Mouse (Mus musculus) MEL-GATA-1-ER (cell line): ENCODE measurements around the gene Trim38.

ENCODE experiments used
- DNase-seq: peaks from one replicate; pipeline ENCODE4 v3.0.0-alpha.2; 2012; ENCODE audit warnings: low read depth; ENCODE audit errors: extremely low read depth

The Trim38 gene

DNA sequence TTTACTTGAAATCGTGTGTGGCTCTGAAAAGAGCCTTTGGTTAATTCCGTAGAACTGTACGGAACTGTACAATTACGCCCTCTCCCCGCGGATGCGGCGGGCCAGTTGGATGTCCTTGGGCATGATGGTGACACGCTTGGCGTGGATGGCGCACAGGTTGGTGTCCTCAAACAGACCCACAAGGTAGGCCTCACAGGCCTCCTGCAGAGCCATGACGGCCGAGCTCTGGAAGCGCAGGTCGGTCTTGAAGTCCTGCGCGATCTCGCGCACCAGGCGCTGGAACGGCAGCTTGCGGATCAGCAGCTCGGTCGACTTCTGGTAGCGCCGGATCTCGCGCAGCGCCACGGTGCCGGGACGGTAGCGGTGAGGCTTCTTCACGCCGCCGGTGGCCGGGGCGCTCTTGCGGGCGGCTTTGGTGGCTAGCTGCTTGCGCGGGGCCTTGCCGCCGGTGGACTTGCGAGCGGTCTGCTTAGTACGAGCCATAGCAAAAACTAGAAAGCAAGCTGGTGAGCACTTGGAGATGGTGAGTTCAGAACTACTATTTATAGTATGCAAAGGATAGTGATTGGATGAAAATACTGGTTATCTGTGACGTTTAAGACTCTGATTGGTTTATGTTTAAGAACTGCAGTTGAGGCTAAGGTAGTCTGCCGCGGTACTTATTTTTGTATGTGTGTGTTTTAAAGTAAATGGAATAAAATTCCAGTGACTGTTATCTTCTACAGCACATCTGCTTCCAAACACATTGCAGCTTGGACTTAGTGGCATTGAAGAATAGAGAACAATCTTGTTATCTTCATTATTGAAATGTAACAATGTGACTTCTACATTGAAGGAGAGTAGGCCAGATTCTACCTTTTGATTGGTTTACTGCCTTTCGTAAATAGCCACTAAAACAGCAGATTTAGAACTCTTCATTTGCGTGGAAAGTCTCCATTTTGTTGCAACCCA, 7.6 kb upstream of the Trim38 start, which contains the start of gene Hist1h3a:
Gene Hist1h3a, minus strand, starts transcription at position 516 of the 951 bp plus-strand sequence.
- DNase-seq, result peak; percentile 97

DNA sequence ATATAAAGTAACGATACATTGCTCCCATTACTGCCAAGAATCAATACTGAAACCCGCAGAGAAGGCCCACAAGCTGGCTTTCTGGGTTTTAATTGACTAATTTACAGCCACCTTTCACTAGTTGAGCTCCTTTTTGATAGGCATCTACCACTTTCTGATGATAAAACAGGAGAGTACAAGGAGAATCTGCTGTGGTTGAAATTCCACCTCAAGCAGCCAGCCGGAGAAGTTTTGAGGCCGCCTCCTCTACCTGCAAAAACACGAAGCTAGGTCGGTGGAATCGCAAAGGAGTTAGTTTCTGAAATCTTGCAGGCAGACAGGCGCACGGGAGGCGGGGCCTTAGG, 6.5 kb upstream of the Trim38 start:
- no peak for DNase-seq

DNA sequence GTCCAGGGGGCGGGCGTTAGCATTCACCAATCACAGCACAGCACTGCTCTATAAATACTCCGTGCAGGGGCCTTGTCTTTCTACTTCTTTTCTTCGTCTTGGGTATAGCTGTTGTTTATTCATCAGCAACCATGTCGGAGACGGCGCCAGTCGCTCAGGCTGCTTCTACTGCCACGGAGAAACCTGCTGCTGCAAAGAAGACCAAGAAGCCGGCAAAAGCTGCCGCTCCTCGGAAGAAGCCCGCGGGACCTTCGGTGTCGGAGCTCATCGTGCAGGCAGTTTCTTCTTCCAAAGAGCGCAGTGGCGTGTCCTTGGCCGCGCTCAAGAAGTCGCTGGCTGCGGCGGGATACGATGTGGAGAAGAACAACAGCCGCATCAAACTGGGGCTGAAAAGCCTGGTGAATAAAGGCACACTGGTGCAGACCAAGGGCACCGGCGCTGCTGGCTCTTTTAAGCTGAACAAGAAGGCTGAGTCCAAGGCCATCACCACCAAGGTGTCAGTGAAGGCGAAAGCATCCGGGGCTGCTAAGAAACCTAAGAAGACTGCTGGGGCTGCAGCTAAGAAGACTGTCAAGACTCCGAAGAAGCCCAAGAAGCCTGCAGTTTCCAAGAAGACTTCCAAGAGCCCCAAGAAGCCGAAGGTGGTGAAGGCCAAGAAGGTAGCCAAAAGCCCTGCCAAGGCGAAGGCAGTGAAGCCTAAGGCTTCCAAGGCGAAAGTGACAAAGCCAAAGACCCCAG, 6.0 kb upstream of the Trim38 start, which contains the start of gene Hist1h1a:
Gene Hist1h1a, plus strand, starts transcription at position 81 of the 738 bp plus-strand sequence.
- DNase-seq, result peak; percentile 87

DNA sequence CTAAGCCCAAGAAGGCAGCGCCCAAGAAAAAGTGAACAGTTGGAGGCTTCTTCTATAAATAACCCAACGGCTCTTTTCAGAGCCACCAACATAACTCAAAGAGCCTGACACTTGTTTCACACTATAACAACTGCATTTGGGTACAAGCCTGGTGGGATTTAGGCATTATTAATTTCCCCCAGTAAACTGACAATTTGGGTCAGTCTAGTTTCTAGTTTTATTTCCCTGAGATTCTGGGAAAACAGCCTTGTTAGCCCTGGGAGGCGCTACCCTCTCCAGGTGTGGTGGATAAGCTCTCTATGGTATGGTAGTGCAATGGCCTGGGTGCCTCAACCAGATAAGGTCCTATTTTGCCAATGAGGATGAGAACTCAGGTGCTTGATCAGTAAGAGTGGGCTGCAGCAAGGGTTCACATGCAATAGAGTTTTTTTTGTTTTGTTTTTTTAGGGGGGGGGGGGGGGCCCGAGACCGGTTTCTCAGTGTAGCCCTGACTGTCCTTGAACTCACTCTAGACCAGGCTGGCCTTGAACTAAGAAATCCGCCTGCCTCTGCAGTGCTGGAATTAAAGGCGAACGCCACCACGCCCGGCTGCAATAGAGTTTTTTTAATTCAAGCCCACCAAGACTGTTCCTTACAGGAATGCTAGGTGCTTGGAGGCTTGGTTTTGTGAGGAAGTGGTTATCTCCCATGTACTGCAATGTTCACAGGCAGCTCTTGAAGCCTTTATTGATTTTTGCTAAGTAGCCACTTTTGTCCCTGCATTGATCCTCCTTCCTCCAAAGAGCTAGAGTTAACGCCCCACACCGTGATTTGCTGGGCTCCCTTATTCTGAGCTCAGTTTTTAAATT, 5.2 kb upstream of the Trim38 start:
- DNase-seq, result no peak

- peak; percentile 80 for DNase-seq
Observed at GRCm38 (mm10) chr13:23765172-23765513, 4.6 kb upstream of the Trim38 start.

DNA sequence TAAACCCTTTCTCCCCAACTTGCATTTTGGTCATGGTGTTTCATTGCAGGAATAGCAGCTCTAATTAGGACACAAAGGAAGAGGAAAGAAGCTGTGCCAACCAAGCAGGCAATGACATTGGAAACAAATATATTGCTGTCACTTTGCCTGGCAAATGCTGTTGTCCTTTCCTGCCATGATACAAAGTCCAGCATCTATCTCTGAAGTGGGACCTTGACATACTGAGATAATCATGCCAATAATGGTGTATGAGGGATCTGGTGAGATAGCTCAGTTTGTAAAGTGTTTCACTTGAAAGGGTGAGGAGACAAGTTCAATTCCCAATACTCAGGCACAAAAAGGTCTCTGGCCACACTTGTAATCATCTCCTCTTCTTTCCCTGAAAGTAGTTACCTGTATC, 2.9 kb upstream of the Trim38 start:
- no peak for DNase-seq

DNA sequence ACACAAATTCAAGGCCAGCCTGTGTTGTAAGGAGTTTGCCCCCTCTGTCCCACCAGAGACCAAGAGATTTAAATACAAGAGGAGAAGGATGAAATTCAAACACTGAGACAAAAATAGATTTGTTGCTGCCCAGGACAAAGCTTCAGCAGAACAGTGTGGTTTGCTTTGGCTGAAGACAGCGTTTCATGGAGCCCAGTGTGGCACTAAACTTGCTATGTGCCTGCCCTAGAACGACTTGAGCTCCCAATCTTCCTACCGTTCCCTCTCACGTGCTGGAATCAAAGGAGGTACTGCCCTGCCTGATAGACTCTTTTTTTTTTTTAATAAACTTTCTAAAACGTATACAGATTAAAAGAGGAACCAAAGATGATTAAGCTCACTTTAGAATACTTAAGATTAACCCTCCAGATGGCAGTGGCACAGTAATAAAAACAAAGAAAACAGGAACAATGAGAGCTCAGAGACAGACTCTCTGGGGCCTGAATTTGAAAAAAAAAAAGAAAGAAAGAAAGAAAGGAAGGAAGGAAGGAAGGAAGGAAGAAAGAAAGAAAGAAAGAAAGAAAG, 797 bp upstream of the Trim38 start:
- DNase-seq, result peak; percentile 74

DNA sequence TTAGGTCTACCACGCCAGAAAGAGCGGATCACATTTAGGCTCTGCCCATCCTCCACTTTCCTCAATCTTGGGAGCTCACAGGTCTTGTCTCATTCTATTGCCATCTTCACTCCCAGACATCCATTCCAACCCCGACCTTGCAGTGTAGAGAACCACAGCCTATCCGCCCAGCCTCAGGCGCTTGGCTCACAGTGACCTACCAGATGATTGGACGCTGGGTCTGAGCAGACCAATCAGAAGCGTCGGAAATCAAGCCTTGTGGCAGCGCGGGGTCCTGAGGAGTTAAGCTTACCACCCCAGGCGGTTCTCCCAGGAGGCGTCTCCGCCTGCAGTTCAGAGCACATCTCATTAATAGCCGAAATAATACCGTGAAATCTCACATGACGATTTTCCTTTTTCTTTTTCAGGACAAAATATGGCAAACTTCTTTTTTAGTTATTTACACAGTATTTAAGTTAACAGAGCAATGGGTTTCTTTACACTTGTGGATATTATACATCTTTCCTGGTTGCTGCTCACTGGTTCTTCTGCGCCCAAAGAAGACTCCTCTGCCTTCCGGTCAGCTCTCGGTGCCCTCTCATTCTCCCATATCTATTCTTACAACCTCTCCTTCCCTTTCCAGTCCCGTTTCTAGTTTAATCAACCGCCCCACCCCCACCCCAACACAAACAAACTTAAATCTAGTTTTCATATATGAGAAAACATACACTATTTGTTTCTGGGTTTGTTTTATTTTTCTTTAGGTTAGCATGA, 3.0 kb downstream of the Trim38 start:
- peak; percentile 68 for DNase-seq

DNA sequence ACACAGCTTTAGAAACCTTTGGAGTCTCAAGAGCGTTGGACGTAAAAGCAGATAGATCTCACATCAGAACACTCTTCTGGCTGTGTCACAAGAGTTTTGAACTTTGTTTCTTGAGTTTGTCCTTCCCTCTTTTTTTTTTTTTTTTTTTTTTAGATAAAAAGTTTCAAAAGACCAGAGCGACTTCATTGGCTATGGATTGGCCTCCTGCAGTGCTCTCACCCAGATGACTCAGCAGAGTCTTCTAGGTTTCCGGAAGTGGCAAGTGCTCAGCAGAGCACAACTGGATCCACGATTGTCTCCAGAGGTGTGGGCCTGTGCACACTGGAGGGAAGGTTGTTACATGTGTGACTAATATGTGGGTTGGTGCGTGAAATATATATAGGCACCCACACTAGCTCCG, 8.6 kb downstream of the Trim38 start:
- no peak for DNase-seq

DNA sequence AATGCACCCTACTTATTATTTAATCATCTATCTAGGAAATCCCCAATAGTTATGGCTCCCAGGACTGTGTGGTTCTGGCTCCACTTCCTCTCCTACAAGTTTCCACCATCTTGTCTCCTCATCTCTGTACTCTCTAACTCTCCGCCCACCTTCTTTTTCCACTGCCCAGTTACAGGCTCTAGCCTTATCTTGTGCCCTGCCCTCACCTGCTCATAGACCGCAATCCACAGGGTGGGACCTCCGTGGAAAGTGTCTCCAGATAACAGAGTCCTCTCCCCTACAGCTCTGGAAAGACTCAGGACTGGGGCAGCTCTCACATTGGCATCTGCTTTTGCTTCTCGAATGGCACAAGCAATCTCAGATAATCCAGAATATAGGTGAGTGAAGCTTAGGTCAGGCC, 9.3 kb downstream of the Trim38 start:
- DNase-seq, result no peak

- peak; percentile 53 for DNase-seq
Observed at GRCm38 (mm10) chr13:23792520-23792919, 22.8 kb downstream of the Trim38 start.

DNA sequence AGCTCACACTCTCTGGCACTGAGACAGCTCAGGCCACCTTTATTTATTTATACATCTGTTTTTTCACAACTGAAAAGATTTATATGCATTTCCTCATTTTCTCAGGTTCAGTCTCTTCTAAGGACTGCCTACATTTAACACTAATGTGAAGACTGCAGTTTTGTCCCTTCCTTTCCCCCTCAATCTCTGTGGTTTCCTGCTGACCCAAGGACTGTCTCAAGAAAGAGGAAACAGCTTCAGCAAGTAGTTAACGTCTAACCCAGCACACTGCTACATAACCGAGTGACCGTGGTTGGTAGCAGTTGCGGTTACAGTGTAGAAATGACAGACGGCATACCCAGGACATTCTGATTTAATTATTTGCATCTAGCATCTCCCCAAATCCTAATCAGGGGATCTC, 29.7 kb downstream of the Trim38 start:
- DNase-seq, result no peak

GRCm38 (mm10) chr13:23804532-23804931, 34.8 kb downstream of the Trim38 start:
- no peak for DNase-seq

GRCm38 (mm10) chr13:23806422-23807052, 36.8 kb downstream of the Trim38 start, which contains the start of gene Slc17a2:
Gene Slc17a2 (plus strand): TSS chr13:23806993.
- DNase-seq, result no peak

DNA sequence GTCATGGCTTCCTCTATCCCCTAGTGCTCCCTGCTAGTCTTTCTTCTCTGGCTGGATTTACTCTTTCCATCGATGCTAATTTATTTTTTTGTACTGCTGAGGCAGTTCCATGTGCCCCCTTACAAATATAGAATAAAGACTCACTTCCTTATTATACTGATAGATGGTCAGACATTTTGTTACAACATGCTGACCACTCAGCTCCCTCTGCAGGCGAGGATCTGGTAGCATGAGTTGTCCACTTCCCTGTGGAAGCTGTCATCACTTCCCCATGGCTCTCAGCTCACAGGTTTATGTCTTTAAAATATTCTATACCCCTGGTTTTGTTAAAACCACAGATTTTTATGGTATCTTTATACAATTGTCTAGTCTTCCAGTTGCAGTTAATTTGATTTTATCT, 46.4 kb downstream of the Trim38 start:
- no peak for DNase-seq

DNA sequence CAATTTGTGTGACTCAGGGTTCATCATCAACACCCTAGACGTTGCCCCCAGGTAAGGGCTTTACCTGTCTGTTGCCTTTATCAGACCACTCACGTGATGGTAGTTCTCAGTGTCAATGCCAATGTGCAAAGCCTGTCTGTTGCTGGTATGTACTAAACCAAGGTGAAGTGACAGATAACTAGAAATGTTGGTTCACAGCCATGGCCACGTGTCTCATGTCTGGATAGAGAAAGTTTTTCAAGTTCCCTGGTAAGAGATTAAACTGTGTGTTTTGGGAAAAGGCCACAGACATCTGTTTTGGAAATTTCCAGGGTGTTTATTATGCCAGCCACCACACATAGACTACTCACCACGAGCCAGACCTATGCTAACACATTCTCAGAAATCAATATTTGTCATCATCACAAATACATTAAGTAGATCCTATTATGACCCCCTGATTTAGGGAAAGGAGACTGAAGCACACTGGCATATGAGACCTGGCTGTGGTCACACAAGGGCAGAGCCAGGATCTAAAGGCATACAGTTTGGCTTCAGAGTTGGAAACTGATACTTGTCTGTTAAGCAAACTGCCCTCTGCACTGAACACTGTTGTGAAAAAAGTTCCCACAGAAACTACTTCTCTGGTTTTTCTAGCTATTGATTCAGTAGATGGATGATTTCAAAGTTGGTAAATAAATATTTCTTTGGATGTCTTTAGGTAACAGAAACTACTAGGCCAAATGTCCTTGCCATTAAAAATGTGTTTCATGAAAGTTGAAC, 50.6 kb downstream of the Trim38 start:
- no peak for DNase-seq

DNA sequence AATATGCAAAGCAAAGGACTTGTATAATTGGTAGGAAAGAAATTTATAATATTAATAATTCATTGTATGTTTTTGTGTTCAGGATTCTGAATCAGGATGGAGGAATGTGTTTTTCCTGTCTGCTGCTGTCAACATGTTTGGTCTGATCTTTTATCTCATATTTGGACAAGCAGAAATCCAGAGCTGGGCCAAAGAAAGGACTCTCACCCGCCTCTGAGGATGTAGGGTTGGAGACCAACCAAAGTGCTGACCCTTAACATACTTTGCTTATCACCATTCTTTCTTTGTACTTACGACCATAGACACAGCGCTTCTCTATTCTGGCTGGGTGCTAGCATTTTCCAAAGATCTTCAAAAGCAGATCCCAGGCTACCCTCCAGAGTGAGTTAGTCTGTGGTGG, 52.5 kb downstream of the Trim38 start:
- DNase-seq, result no peak

- no peak for DNase-seq
Observed at GRCm38 (mm10) chr13:23826606-23827005, 56.9 kb downstream of the Trim38 start.

- peak; percentile 20 for DNase-seq
Observed at GRCm38 (mm10) chr13:23833053-23833452, 63.3 kb downstream of the Trim38 start.
